Mouse (Mus musculus) embryonic facial prominence, embryonic 11.5 days (tissue): ENCODE results near the gene Fnbp1. TPM values are rescaled to one million over a fixed set of nuclear protein-coding genes. Genes with fewer than 3 reads are reported as not detected.

Experiments used
- ATAC-seq: fragments of 200-750 bp; cut with Nextera tagmentation; replicated peaks from 2 replicates; pipeline ENCODE4 v1.8.0; 2017; ENCODE audit warnings: low read depth; ENCODE audit not compliant: insufficient number of reproducible peaks, low FRiP score, low TSS enrichment
- DNase-seq: peaks from one replicate; pipeline ENCODE4 v3.0.0-alpha.2; 2015; ENCODE audit warnings: low spot score
- H3K27ac ChIP-seq: fragments of 300-500 bp; sonication (generic); replicated peaks from 2 replicates; pipeline ENCODE4 v1.5.1; 2014; ENCODE audit warnings: mild to moderate bottlenecking, low read depth, low read length, control low read depth
- H3K27me3 ChIP-seq: fragments of 300-500 bp; sonication (generic); 2 replicates; pipeline ENCODE4 v1.6.1; 2014; ENCODE audit warnings: mild to moderate bottlenecking, low read length, moderate library complexity, mixed read lengths; ENCODE audit not compliant: control insufficient read depth, insufficient read depth
- H3K36me3 ChIP-seq: fragments of 300-500 bp; sonication (generic); replicated peaks from 2 replicates; pipeline ENCODE4 v1.6.1; 2014; ENCODE audit warnings: low read depth, mild to moderate bottlenecking, low read length, moderate library complexity, mixed read lengths; ENCODE audit not compliant: control insufficient read depth, insufficient read depth
- H3K4me1 ChIP-seq: fragments of 300-500 bp; sonication (generic); 2 replicates; pipeline ENCODE4 v1.6.1; 2014; ENCODE audit warnings: low read length, mixed read lengths; ENCODE audit not compliant: control insufficient read depth, insufficient read depth
- H3K4me2 ChIP-seq: fragments of 300-500 bp; sonication (generic); 2 replicates; pipeline ENCODE4 v1.6.1; 2014; ENCODE audit warnings: low read depth, mild to moderate bottlenecking, control low read depth, low read length, moderate library complexity
- H3K4me3 ChIP-seq: fragments of 300-500 bp; sonication (generic); 2 replicates; pipeline ENCODE4 v1.5.1; 2014; ENCODE audit warnings: low read depth, low read length, control low read depth
- H3K9ac ChIP-seq: fragments of 300-500 bp; sonication (generic); replicated peaks from 2 replicates; pipeline ENCODE4 v1.6.1; 2014; ENCODE audit warnings: mild to moderate bottlenecking, control low read depth, low read length
- H3K9me3 ChIP-seq: fragments of 300-500 bp; sonication (generic); replicated peaks from 2 replicates; pipeline ENCODE4 v1.6.1; 2016; ENCODE audit warnings: mild to moderate bottlenecking, low read length, inconsistent platforms, mixed read lengths; ENCODE audit not compliant: control insufficient read depth
- WGBS: fragments of 180-500 bp; shearing (Covaris S2); extraction: QIAGEN DNeasy Blood & Tissue Kit; methylation state at CpG from one replicate; pipeline ENCODE4 v1.1.7; 2014; 5-methylcytosine and 5-hydroxymethylcytosine counted together
- polyA plus RNA-seq: library from polyadenylated mRNA; unstranded; fragments of >200 nt; fragmentation: Nextera tagmentation; extraction: Ambion mirVana; gene quantifications from 2 replicates; pipeline ENCODE4 v1.2.1, GENCODE M21; 2014

The Fnbp1 gene
- polyA plus RNA-seq, 1 experiment from 2014 or later: 17.9 TPM

- H3K27ac ChIP-seq: no peak overlapping the region
- WGBS: 47% methylated on average over 7 of the region's 7 CpGs
- ATAC-seq (no peak), DNase-seq (no peak)
- H3K36me3 ChIP-seq: no peaks in the 10 kb centered on the region
- H3K4me3 ChIP-seq: peak overlapping the region; percentile 67
- peak overlapping the region; percentile 67 for H3K4me2 ChIP-seq
- no peaks in the 10 kb centered on the region for H3K27me3 ChIP-seq
- no peaks in the 10 kb centered on the region for H3K4me1 ChIP-seq
- H3K9ac ChIP-seq: peak overlapping the region; percentile 50
- no peaks in the 10 kb centered on the region for H3K9me3 ChIP-seq
Observed at GRCm38 (mm10) chr2:30983024-30983423, 158.8 kb downstream of the Fnbp1 start.

GRCm38 (mm10) chr2:30981790-30982513 is 159.9 kb downstream of the Fnbp1 start, which contains the start of the genes BC005624 and Usp20:
BC005624 (minus strand) TSS chr2:30982201.
Usp20 (plus strand) TSS chr2:30982279.
- H3K4me3 ChIP-seq: peak within 1 kb of the TSS; percentile 67
- no peaks in the 10 kb centered on the region for H3K4me1 ChIP-seq
- H3K27me3 ChIP-seq: no peaks in the 10 kb centered on the region
- H3K9me3 ChIP-seq: no peaks in the 10 kb centered on the region
- under 1% methylated on average over 65 of the region's 66 CpGs for WGBS
- peak within 1 kb of the TSS; percentile 67 for H3K4me2 ChIP-seq
- ATAC-seq (peak; percentile 97), DNase-seq (peak; percentile 100)
- H3K9ac ChIP-seq: peak within 1 kb of the TSS; percentile 57
- no peaks in the 10 kb centered on the region; the same call in 1 of the 2 replicates for H3K36me3 ChIP-seq
- no peak within 1 kb of the TSS for H3K27ac ChIP-seq

Other genes with a start within 250 kb of the Fnbp1 start
- 9.1 and 9.3 TPM in 2 replicates for gene Ptges, start 212.1 kb downstream of the Fnbp1 start, polyA plus RNA-seq
- gene Tor1b, start 189.0 kb downstream of the Fnbp1 start, polyA plus RNA-seq: 26.0 and 28.4 TPM in 2 replicates
- gene Tor1a, start 174.1 kb downstream of the Fnbp1 start, polyA plus RNA-seq: 84.8 and 86.6 TPM in 2 replicates
- gene BC005624, start 159.8 kb downstream of the Fnbp1 start, polyA plus RNA-seq: 54.0 and 58.8 TPM in 2 replicates
- 9.3 and 10.4 TPM in 2 replicates for gene Usp20, start 159.7 kb downstream of the Fnbp1 start, polyA plus RNA-seq
- 23.1 and 28.6 TPM in 2 replicates for gene Gpr107, start 10.3 kb upstream of the Fnbp1 start, polyA plus RNA-seq
- 59.5 and 60.3 TPM in 2 replicates for gene Ncs1, start 103.8 kb upstream of the Fnbp1 start, polyA plus RNA-seq
- 0.10 TPM in 1 of 2 replicates, not detected in the other for gene Hmcn2, start 172.4 kb upstream of the Fnbp1 start, polyA plus RNA-seq